Mouse (Mus musculus) ES-Bruce4 (cell line): ENCODE results near the gene Nova1. TPM values are rescaled to one million over a fixed set of nuclear protein-coding genes. Genes with fewer than 3 reads are reported as not detected.

Experiments used
- H3K27ac ChIP-seq: 2 replicates; pipeline ENCODE4 v1.5.1; 2012; ENCODE audit warnings: low read length, inconsistent platforms; ENCODE audit not compliant: insufficient read depth
- H3K27me3 ChIP-seq: 2 replicates; pipeline ENCODE4 v1.6.1; 2012; ENCODE audit warnings: mild to moderate bottlenecking, low read length, inconsistent platforms; ENCODE audit not compliant: control insufficient read depth, poor library complexity, insufficient read depth, severe bottlenecking
- H3K36me3 ChIP-seq: 2 replicates; pipeline ENCODE4 v1.6.1; 2012; ENCODE audit warnings: inconsistent platforms, mild to moderate bottlenecking, low read length, moderate library complexity; ENCODE audit not compliant: control insufficient read depth, poor library complexity, insufficient read depth, severe bottlenecking
- H3K4me1 ChIP-seq: one replicate; pipeline ENCODE4 v1.8.1; 2011; ENCODE audit warnings: low read length; ENCODE audit not compliant: control insufficient read depth, insufficient read depth
- H3K4me3 ChIP-seq: 2 replicates; pipeline ENCODE4 v1.5.1; 2011; ENCODE audit warnings: low read depth, mild to moderate bottlenecking, low read length
- H3K9ac ChIP-seq: 2 replicates; pipeline ENCODE4 v1.6.1; 2012; ENCODE audit warnings: low read depth, mild to moderate bottlenecking, inconsistent platforms; ENCODE audit not compliant: poor library complexity, severe bottlenecking
- H3K9me3 ChIP-seq: replicated peaks from 2 replicates; pipeline ENCODE4 v1.6.1; 2012; ENCODE audit warnings: mild to moderate bottlenecking, low read length, inconsistent platforms; ENCODE audit not compliant: control insufficient read depth, poor library complexity, insufficient read depth, severe bottlenecking
- CTCF ChIP-seq: IDR thresholded peaks from one replicate; pipeline ENCODE4 v1.8.1; 2011; ENCODE audit warnings: low read depth, low read length
- EP300 ChIP-seq: IDR thresholded peaks from 2 replicates; pipeline ENCODE4 v1.6.1; 2011; ENCODE audit warnings: low read depth, low read length; ENCODE audit not compliant: insufficient read depth
- POLR2A ChIP-seq: IDR thresholded peaks from one replicate; pipeline ENCODE4 v1.8.1; 2011; ENCODE audit warnings: low read length; ENCODE audit not compliant: insufficient read depth
- polyA plus RNA-seq: library from polyadenylated mRNA; stranded (reverse); fragments of >200 nt; gene quantifications from 2 replicates; pipeline ENCODE4 v1.2.4, GENCODE M21; 2011; ENCODE audit warnings: low read depth; ENCODE audit not compliant: missing spikeins, insufficient read depth, insufficient read length

Nova1 gene
- polyA plus RNA-seq, 1 experiment: 4.4 TPM

GRCm38 (mm10) chr12:46815697-46816096 lies 3.0 kb downstream of the Nova1 start:
- Histone ChIP-seq H3K27me3 (peaks cover 5% of the 10 kb centered on the region), H3K9me3 (no peaks in the 10 kb centered on the region), H3K9ac (no peak overlapping the region), H3K27ac (no peak overlapping the region), H3K4me1 (no peaks in the 10 kb centered on the region), H3K36me3 (no peaks in the 10 kb centered on the region), H3K4me3 (no peak overlapping the region)
- TF ChIP-seq EP300 (no peak), POLR2A (no peak), CTCF (no peak)

GRCm38 (mm10) chr12:46814820-46815219 lies 3.9 kb downstream of the Nova1 start:
- Histone ChIP-seq H3K9me3 (no peaks in the 10 kb centered on the region), H3K36me3 (no peaks in the 10 kb centered on the region), H3K4me1 (no peaks in the 10 kb centered on the region), H3K27me3 (peaks cover 4% of the 10 kb centered on the region), H3K27ac (no peak overlapping the region), H3K4me3 (no peak overlapping the region), H3K9ac (no peak overlapping the region)
- no peak for TF ChIP-seq EP300
- no peak for TF ChIP-seq POLR2A
- no peak for TF ChIP-seq CTCF

GRCm38 (mm10) chr12:46801311-46801710 lies 17.4 kb downstream of the Nova1 start:
- Histone ChIP-seq H3K27ac (no peak overlapping the region), H3K36me3 (no peaks in the 10 kb centered on the region), H3K4me1 (no peaks in the 10 kb centered on the region), H3K9ac (no peak overlapping the region), H3K27me3 (no peaks in the 10 kb centered on the region), H3K4me3 (no peak overlapping the region), H3K9me3 (no peaks in the 10 kb centered on the region)
- no peak for TF ChIP-seq POLR2A

- TF ChIP-seq CTCF (no peak), POLR2A (no peak), EP300 (no peak)
- H3K27me3 ChIP-seq: no peaks in the 10 kb centered on the region
- no peaks in the 10 kb centered on the region for H3K36me3 ChIP-seq
- H3K4me3 ChIP-seq: no peak overlapping the region
- no peaks in the 10 kb centered on the region for H3K4me1 ChIP-seq
- H3K9ac ChIP-seq: no peak overlapping the region
- no peaks in the 10 kb centered on the region for H3K9me3 ChIP-seq
- no peak overlapping the region for H3K27ac ChIP-seq
Observed at GRCm38 (mm10) chr12:46782301-46783280, 36.1 kb downstream of the Nova1 start.

- Histone ChIP-seq H3K27ac (no peak overlapping the region), H3K9me3 (no peaks in the 10 kb centered on the region), H3K27me3 (no peaks in the 10 kb centered on the region), H3K9ac (no peak overlapping the region), H3K4me1 (no peaks in the 10 kb centered on the region), H3K4me3 (no peak overlapping the region), H3K36me3 (no peaks in the 10 kb centered on the region)
- no peak for TF ChIP-seq EP300
- TF ChIP-seq POLR2A: no peak
- no peak for TF ChIP-seq CTCF
Observed at GRCm38 (mm10) chr12:46781481-46781880, 37.2 kb downstream of the Nova1 start.

GRCm38 (mm10) chr12:46780983-46781382 lies 37.7 kb downstream of the Nova1 start:
- no peaks in the 10 kb centered on the region for H3K4me1 ChIP-seq
- no peaks in the 10 kb centered on the region for H3K27me3 ChIP-seq
- no peaks in the 10 kb centered on the region for H3K9me3 ChIP-seq
- no peaks in the 10 kb centered on the region for H3K36me3 ChIP-seq
- no peak overlapping the region for H3K27ac ChIP-seq
- H3K4me3 ChIP-seq: no peak overlapping the region
- H3K9ac ChIP-seq: no peak overlapping the region
- TF ChIP-seq POLR2A: no peak
- TF ChIP-seq EP300: no peak
- TF ChIP-seq CTCF: no peak
